Mouse (Mus musculus): ENCODE results near the gene Naa10. TPM values are rescaled to one million over a fixed set of nuclear protein-coding genes. Genes with fewer than 3 reads are reported as not detected.

The Naa10 gene
- polyA plus RNA-seq (2012; rRNA removed): 69.3 and 74.4 TPM in 2 replicates

DNA sequence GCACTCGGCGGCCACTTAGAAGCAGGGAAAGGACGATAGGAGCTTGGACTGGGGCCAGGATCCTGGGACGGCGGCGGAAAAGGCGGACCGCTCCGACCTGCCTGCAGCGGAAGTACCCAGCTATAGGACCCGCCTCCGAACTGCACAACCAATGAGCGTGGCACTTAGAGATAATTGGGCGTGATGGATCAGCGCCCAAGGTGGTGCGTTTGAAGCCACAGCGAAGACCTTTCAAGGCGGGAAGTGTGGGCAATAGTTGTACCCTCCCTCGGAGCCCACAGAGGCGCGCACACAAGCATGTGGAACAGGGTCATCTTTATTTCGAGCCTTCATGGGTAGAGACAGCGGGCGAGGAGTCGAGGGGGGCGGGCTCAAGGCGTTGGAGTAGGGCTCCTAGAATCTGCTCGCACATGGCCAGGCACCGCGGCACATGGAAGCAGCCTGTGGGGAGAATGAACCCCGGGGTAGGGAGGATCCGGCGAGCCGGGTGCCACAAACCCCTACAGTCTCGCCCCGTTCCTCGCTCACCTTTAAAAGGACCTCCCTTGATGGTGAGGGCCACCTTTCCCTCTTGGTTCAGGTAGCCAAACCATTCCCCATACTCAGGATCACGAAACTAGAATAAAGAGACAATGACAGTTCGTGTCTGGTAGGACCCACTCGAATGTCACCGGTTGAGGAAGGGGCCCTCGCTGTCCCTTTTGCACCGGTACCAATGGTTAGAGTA lies at the start of gene Naa10, which contains the start of gene Arhgap4:
Gene Naa10, minus strand, starts transcription at position 122 of the 727 bp plus-strand sequence.
Gene Arhgap4, minus strand, starts transcription at position 48 of the 727 bp plus-strand sequence.

GRCm38 (mm10) chrX:73966248-73967176 lies 44.8 kb upstream of the Naa10 start, which contains the start of gene Hcfc1:
Gene Hcfc1, minus strand, starts transcription at chrX:73966357.

GRCm38 (mm10) chrX:73930402-73931062 lies 8.8 kb upstream of the Naa10 start, which contains the start of gene Renbp:
Gene Renbp, minus strand, starts transcription at chrX:73930850.

DNA sequence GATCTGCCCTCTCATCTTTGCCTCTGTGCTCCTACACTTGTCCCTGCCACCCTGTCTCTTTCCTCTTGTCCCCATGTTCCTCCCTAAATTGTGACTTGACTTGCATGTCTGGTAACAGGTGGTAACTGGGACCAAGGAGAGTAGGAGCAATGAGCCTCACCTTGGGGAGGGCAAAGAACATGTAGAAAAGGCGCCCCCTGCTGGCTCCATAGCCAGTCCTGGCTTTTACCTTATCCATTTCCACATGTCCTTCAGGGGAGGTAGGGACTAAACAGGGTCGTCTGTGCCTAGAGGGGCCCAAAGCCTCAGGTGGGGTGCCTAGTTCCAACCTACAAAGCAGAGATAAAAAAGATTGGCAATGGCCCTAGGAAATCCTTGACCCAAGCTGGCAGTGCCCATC lies 26.0 kb downstream of the Naa10 start, which contains the start of gene L1cam:
Gene L1cam, minus strand, starts transcription at position 387 of the 400 bp plus-strand sequence.

GRCm38 (mm10) chrX:73891551-73892152 lies 30.1 kb downstream of the Naa10 start, which contains the start of gene Avpr2:
Gene Avpr2, plus strand, starts transcription at chrX:73892102.

Other genes with a start within 250 kb of the Naa10 start
- 1.4 and 1.6 TPM in 2 replicates for gene Slc6a8, start 248.8 kb downstream of the Naa10 start, polyA plus RNA-seq (2012; rRNA removed)
- 42.7 and 50.5 TPM in 2 replicates for gene Bcap31, start 205.8 kb downstream of the Naa10 start, polyA plus RNA-seq (2012; rRNA removed)
- 4.8 and 6.1 TPM in 2 replicates for gene Abcd1, start 205.3 kb downstream of the Naa10 start, polyA plus RNA-seq (2012; rRNA removed)
- gene Plxnb3, start 164.9 kb downstream of the Naa10 start, polyA plus RNA-seq (2012; rRNA removed): 0.25 TPM in 2 replicates
- gene Srpk3, start 147.5 kb downstream of the Naa10 start, polyA plus RNA-seq (2012; rRNA removed): 0.03 and 1.0 TPM in 2 replicates
- gene Idh3g, start 135.0 kb downstream of the Naa10 start, polyA plus RNA-seq (2012; rRNA removed): 132 and 146 TPM in 2 replicates
- gene Ssr4, start 134.9 kb downstream of the Naa10 start, polyA plus RNA-seq (2012; rRNA removed): 128 and 145 TPM in 2 replicates
- 0.24 and 0.40 TPM in 2 replicates for gene Pdzd4, start 97.0 kb downstream of the Naa10 start, polyA plus RNA-seq (2012; rRNA removed)
- gene Avpr2, start 29.8 kb downstream of the Naa10 start, polyA plus RNA-seq (2012; rRNA removed): not detected in 2 replicates
- gene L1cam, start 25.8 kb downstream of the Naa10 start, polyA plus RNA-seq (2012; rRNA removed): 0.21 and 0.28 TPM in 2 replicates
- gene Arhgap4, start 74 bp downstream of the Naa10 start, polyA plus RNA-seq (2012; rRNA removed): 6.2 and 7.8 TPM in 2 replicates
- 10.4 and 11.1 TPM in 2 replicates for gene Renbp, start 8.9 kb upstream of the Naa10 start, polyA plus RNA-seq (2012; rRNA removed)
- gene Hcfc1, start 44.4 kb upstream of the Naa10 start, polyA plus RNA-seq (2012; rRNA removed): 25.5 and 32.4 TPM in 2 replicates
- gene Irak1, start 102.0 kb upstream of the Naa10 start, polyA plus RNA-seq (2012; rRNA removed): 20.0 and 22.1 TPM in 2 replicates
- not detected in 2 replicates for gene Opn1mw, start 205.5 kb upstream of the Naa10 start, polyA plus RNA-seq (2012; rRNA removed)
- 3.7 and 4.0 TPM in 2 replicates for gene Mecp2, start 213.4 kb upstream of the Naa10 start, polyA plus RNA-seq (2012; rRNA removed)
- gene Tex28, start 245.9 kb upstream of the Naa10 start, polyA plus RNA-seq (2012; rRNA removed): not detected in 2 replicates